Mouse (Mus musculus): Measurements from ENCODE around the gene BC100530. TPM values are rescaled to one million over a fixed set of nuclear protein-coding genes. Genes with fewer than 3 reads are reported as not detected.

The BC100530 gene
- polyA plus RNA-seq (2012; rRNA removed; ENCODE audit: low replicate concordance): not detected in 2 replicates

DNA sequence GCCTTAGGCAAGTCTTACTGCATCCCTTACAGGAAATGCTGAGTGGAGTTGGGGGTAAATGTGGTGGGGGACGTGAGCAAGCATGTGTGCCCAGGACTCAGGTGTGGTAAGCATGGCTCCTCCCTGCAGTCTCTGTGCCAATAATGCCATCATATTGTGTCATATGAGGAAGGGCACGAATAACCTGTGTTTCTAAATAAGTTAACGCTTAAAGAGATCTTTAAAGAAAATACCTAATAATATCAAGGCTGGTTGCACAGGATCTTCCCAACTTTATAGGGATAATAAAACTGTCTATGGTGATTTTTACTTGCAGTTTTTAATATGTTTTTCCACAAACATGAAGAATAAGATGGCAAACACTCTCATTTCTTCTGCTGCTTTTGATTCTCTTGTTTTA lies at the start of gene BC100530:
Gene BC100530 (minus strand): TSS at position 101 of the 400 bp plus-strand sequence.

GRCm38 (mm10) chr16:36408357-36408756 lies 40.8 kb upstream of the BC100530 start, which contains the start of gene Stfa2:
TSS of gene Stfa2 (minus strand) at chr16:36408457.

DNA sequence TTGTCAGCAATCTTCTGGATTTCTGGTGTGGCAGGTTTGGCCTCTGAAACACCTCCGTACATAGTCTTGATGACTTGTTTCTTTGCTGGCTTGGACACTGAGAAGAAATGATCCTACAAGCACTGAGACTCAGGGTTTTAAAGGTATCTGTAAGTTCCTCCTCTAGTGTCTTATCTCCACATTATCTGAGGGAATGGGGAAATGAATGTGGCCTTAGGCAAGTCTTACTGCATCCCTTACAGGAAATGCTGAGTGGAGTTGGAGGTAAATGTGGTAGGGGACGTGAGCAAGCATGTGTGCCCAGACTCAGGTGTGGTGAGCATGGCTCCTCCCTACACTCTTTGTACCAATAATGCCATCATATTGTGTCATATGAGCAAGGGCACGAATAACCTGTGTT lies 33.3 kb downstream of the BC100530 start, which contains the start of gene BC117090:
Gene BC117090 (minus strand): TSS at position 101 of the 400 bp plus-strand sequence.

Other genes starting within 250 kb of the BC100530 start
- not detected in 2 replicates for gene Csta1, start 236.5 kb downstream of the BC100530 start, polyA plus RNA-seq (2012; rRNA removed; ENCODE audit: low replicate concordance)
- gene Stfa2l1, start 210.9 kb downstream of the BC100530 start, polyA plus RNA-seq (2012; rRNA removed; ENCODE audit: low replicate concordance): not detected in 2 replicates
- gene Gm5483, start 183.5 kb downstream of the BC100530 start, polyA plus RNA-seq (2012; rRNA removed; ENCODE audit: low replicate concordance): not detected in 2 replicates
- not detected in 2 replicates for gene Gm5416, start 157.3 kb downstream of the BC100530 start, polyA plus RNA-seq (2012; rRNA removed; ENCODE audit: low replicate concordance)
- gene 2010005H15Rik, start 146.3 kb downstream of the BC100530 start, polyA plus RNA-seq (2012; rRNA removed; ENCODE audit: low replicate concordance): 0.26 TPM in 1 of 2 replicates, not detected in the other
- not detected in 2 replicates for gene Stfa1, start 90.8 kb downstream of the BC100530 start, polyA plus RNA-seq (2012; rRNA removed; ENCODE audit: low replicate concordance)
- not detected in 2 replicates for gene BC117090, start 33.4 kb downstream of the BC100530 start, polyA plus RNA-seq (2012; rRNA removed; ENCODE audit: low replicate concordance)
- gene Stfa2, start 40.7 kb upstream of the BC100530 start, polyA plus RNA-seq (2012; rRNA removed; ENCODE audit: low replicate concordance): not detected in 2 replicates
- gene Stfa3, start 87.6 kb upstream of the BC100530 start, polyA plus RNA-seq (2012; rRNA removed; ENCODE audit: low replicate concordance): not detected in 2 replicates
- 0.12 TPM in 1 of 2 replicates, not detected in the other for gene Casr, start 194.4 kb upstream of the BC100530 start, polyA plus RNA-seq (2012; rRNA removed; ENCODE audit: low replicate concordance)

Data from duodenum, adult 2 months (tissue).